Mouse (Mus musculus) monocyte, adult 5-6 weeks (primary cell): Measurements from ENCODE around the gene Cfdp1. TPM values are rescaled to one million over a fixed set of nuclear protein-coding genes. Genes with fewer than 3 reads are reported as not detected.

Source experiments
- ATAC-seq: fragments of 153-309, 156-312 bp; replicated peaks from 2 replicates; pipeline ENCODE4 v1.8.0; 2017; ENCODE audit warnings: mild to moderate bottlenecking; ENCODE audit not compliant: low TSS enrichment, insufficient number of reproducible peaks, severe bottlenecking, poor library complexity, low FRiP score
- total RNA-seq: library from RNA; stranded (forward); fragments of 200-1000, 200-491, 200-594 nt; gene quantifications from 3 replicates; pipeline ENCODE4 v1.2.3, GENCODE M21; 2017

Cfdp1 gene
- 135 to 169 TPM (median 155 TPM) in 3 replicates for total RNA-seq

DNA sequence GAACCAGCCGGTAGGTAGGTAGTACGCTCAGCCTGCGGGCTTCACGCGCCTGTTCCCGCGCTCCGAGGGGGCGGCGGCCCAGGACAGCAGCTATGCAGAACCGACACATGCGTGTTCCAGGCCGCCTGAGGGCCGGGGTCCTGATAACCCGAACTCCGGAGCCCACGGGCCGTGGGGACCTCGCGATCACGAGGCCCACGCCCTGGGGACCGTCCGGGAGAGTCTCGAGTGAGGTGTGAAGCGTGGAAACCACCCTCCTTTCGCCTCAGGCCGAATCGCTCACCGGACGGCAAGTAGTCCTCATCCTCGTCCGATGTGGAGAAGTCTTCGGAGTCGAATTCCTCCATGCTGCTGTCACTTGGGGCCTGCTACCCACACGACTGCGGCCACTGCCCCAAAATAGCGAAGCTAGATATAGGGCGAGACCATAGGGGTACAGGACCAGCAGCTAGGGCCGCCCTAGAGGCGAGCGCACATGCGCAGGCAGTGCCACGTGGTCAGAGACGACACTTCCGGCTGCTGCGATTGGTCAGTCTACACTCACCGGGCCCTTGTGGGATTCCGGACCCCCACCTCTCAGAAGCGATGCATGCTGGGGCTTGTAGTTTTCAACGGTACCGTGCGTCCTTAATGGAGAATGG is at the start of gene Cfdp1:
Gene Cfdp1, minus strand, starts transcription at position 431 of the 641 bp plus-strand sequence.
- ATAC-seq, result peak; percentile 100

DNA sequence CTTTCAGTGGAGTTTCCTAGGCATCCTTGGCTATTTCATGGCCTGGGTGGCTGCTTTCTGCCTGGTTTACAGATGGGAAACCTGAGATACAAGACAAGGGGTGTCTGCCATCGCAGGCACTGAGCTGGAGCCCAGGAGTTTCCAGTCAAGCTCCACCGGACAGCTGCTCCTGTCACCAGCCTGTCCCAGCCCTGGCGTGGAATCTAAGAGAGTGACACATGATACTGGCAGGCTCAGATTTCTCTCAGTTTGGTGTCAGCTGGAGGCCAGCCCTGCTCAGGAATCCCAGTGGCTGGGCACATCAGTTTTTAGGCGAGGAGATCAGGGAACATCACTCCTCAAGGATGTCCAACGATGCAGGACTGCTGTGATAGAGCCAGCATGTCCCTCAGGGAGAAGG is 48.0 kb upstream of the Cfdp1 start:
- no peak for ATAC-seq

DNA sequence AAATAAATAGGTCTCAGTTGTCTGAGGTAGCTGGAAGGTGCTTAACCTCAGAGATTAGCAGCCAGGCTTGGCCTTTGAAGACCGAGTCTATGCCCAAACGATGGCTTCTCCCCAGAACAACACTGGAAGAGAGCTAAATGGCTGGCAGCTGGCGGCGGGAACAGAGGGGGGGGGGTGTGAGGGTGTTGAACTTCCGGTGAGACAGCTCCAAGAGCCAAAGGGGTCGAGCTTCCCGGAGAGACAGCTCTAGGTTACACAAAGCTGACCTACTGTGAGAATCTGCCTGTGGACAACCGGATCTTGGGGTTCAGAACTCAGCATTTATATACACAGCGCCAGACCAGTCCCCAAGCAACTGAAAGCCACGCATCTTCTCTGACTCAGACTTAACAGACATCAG is 44.5 kb upstream of the Cfdp1 start:
- ATAC-seq, result no peak

DNA sequence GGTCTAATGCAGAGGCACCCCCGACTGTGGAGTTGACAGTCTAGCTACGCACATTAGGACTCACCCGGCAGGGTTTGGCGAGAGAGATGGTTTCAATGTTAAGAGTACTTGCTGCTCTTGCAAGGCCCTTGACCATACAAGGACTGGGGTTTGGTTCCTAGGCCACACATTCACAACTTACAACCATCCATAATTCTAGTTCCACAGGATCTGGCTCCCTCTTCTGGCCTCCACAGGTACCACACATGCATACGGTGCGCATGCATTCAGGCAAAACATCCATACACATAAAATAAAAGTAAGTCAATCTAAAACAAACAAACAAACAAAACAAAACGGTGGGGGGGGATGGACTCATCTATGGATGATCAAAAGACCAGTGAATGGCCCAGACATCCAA is 40.9 kb upstream of the Cfdp1 start:
- ATAC-seq, result no peak

DNA sequence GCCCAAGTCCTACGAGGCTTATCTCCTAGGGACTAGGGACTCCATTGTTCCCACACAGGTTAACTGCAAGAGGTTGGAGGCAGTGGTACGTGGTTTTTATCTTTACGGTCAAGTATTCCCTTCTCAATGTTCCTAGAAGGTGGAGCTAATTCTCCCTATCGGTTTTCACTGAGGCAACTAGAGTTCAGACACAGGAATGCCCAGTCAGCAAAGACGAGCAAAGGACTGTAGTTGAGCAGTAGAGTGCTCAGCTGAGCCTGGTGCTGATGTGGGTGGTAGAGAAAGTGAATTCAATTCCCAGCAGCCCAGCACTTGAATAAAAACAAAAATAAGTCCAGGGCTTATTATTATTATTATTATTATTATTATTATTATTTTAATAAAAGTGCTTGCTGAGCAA is 38.5 kb upstream of the Cfdp1 start:
- ATAC-seq, result no peak

DNA sequence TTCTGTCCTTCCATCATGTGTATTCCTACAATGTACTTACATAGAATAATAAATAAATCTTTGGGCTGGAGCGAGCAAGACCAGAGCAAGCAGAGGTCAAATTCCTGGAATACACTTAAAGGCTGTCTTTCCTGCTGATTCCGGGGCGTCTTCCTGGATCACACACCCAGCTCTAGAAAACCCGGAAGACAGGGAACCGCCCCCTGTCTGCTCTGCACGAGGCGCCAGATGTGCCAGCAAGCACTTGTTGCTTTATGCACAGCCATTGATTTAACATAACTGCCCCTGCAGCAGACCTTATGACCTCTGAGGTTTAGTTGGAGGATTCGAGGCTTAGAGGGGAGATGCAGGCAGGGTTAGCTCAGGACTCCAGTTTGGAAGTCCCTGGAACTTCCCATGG is 37.9 kb upstream of the Cfdp1 start:
- no peak for ATAC-seq

DNA sequence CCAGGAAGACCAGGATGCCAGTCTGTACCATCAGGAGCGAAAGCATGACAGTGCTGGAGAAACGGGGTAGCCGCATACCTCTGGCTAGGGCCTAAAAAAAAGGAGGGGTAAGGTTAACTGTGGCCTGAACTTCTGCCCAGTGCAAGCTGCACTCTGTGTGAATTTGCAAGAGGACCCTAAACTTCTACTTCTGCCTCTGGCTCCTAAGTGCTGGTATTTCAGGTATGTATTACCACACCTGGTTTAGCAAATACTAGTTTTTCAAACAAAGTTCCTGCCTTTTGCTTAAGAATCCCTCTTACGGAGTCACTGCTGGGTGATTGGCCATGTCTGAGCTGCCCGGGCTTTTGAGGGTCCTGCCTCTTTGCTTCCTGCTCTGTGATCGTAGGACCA is 36.8 kb upstream of the Cfdp1 start:
- ATAC-seq, result no peak

DNA sequence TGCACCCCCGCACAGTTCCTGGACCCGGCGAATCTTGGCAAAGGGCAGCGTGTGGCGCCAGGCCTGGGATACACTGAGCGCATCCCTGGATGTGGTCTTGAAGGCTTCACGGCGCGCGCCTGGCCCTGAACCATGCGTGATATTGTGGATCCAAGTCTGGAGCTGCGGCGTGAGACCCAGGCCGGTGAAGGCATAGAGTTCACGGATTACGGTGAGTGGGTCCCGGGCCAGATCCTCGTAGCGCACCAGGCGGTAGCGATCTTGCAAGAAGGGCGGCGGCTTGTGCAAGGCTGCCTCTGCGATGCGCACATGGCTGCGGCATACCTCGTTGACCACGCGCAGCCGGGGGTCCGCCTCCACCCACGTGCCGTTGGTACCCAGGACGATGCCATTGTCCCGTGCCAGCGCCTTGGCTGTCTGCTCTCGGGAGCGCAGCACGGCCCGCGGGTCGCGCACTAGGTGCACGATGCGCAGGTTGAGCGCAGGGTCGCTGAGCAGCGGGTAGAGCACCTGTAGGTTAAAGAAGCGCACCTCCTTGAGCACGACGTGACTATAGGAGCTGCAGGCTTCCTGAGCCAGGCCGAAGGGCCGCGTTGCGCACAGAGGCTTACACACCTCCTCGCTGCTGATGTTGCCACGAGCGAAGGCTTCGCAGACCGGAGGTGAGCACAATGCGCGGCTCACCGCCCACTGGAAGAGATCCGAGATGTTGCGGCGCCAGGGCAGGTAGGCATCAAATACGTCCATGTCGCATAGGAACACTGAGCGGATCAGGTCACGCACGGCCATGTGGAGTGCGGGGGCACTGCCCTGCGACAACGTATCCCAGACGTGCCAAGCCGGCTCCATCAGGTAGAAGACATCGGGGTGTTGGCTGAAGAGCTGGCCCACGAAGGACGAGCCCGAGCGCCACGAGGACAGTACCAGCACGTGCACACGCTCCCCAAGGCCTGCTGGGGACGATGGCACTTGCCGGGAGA is 36.1 kb upstream of the Cfdp1 start:
- ATAC-seq, result no peak

DNA sequence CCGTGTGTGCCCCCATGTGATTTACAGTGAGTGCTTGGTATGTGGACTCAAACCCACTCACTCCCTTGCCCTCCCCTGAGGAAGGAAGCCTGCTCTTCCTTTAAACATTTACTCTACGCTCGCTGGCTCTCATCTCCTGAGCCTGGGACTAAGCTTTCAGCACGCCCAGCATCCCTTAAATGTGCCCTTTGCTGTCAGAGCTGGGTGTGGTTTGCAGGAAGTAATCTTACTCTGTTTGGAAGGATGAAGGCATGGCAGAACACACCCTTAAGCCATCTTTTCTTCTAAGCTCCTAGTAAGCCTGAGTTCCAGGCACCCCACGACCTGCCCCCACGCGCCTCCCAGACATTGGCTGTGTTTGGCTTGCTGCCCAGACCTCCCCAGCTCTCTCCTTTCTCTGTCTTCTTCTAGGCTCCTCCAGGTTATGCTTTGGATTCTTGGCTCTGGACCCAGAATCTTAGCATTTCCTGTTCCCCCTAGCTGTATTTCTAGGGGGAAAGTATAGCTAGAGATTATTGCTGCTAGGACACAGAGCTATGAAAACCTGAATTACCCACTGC is 34.1 kb upstream of the Cfdp1 start:
- no peak for ATAC-seq

DNA sequence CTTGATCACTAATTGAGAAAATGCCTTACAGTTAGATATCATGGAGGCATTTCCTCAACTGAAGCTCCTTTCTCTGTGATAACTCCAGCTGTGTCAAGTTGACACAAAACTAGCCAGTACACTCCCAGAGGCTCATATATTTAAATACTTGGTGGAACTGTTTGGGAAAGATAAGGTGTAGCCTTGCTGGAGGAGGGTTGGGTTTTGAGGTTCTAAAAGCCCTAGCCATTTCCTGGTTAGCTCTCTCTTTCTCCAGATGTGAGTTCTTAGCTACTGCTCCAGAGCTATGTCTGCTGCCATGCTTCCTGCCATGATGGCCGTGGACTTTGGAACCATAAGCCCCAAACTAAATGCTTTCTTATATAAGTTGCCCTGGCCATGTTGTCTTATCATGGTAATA is 33.4 kb upstream of the Cfdp1 start:
- no peak for ATAC-seq

DNA sequence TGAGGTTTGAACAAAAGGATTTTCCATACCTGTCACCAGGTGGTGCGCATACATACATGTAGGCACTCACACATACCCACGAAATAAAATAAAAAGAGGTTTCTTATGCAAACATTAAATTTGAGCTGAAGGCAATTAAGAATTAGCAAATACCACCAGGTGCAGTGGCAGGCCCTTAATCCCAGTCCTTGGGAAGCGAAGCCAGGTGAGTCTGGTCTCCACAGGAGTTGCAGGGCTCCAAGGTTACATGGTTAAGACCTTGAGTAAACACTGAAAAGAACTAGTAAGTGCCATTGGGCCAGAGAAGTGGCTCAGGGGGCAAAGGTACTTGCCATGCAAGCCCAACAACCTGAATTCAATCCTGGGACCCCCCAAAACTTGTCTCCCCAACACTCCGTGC is 29.5 kb upstream of the Cfdp1 start:
- ATAC-seq, result no peak

DNA sequence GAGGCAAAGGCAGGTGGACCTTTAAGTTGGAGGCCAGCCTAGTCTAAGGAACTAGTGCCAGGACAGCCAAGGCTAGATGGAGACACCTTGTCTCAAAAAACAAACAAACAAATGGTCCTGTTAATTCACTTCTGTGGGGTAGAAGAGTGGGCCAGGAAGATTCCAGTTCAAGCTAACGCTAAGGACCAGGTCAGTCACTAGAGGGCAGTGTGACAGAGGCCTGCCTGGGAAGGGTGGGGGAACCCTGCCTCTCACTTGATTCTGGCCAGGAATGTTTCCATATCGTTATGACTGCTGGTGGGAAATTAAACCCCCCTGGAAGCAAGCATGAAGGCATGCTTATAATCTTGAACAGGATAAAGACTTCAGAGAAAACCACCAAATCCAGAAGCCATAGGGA is 27.5 kb upstream of the Cfdp1 start:
- ATAC-seq, result peak; percentile 62; the same call in 1 of the 2 replicates

DNA sequence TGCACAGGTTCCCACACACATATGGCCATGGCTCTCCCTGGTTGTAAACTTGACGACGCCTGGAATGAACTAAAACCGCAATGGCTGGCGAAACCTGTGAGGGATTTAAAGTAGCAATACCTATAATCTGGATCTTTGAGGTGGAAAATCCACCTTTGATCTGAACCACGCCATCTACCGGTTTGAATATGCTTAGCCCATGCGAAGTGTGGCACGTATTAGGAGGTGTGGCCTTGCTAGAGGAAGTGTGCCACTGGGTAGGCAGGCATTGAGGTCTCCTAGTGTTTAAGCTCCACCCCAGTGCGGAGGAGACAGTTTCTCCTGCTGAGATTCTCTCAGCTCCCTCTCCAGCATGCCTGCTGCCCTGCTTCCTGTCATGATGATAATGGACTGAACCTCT is 23.6 kb upstream of the Cfdp1 start:
- ATAC-seq, result no peak

DNA sequence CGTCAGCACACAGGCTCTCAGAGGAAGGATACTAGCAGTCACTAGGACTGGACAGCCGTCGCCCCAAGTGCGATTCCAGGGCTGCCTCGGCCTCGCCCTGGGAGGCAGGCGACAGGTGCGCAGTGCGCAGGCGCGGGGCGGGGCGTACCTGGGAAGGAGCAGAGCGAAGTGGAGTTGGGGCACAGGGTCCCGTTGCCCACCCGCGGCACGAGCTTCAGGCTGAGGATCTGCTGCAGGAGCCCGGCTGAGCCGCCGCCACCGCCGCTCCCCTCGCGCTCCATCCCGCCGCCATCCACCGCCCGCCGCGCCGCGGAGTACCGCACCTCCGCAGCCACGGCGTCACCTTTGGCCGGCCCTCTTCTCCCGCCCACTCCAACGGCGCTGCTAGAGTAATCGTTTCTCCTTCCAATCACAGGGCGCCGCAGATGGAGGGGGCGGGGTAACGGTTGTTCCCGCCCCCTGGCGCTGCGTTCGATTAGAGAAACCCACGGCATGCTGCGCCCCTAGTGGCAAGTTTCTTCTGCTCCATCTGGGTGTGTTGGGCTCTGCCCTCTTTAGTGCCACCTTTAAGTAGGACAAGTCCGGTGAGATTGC is 22.4 kb upstream of the Cfdp1 start, which contains the start of gene Tmem170:
Gene Tmem170, minus strand, starts transcription at position 396 of the 594 bp plus-strand sequence.
- ATAC-seq, result peak; percentile 99

DNA sequence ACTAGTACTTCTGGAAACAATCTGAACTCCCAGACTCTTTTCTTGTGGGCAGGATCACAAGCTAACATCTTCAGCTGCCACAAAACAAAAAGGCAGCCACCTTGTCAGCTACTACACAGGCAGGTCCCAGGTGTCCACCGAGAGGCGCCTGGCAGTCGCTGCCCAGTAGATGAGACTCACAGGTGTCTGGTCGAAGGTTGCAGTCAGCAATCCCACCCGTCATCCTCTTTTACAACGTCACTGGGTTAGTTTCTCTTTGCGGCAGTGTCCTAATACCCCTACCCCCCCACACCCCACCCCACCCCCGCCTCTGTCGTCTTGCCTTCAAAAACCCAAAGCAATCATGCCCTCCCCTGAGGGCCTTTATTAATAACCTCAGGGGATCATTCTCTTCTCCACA is 21.7 kb upstream of the Cfdp1 start:
- no peak for ATAC-seq

DNA sequence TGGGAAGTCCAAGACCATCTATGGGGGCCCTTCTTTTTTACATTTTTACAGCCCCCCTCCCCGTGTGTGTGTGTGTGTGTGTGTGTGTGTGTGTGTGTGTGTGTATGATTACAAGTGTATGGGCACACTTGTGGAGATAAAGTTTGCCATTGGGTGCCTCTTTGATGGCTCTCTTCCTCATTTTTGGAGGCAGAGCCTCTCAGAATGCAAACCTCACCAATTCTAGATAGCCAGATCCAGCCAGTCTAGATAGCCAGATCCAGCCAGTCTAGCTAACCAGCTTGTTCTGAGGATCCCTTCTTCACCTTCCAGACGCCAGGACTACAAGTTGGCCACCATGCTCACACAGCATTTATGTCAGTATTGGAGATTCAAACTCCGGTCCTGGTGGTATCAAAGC is 17.2 kb upstream of the Cfdp1 start:
- ATAC-seq, result no peak

DNA sequence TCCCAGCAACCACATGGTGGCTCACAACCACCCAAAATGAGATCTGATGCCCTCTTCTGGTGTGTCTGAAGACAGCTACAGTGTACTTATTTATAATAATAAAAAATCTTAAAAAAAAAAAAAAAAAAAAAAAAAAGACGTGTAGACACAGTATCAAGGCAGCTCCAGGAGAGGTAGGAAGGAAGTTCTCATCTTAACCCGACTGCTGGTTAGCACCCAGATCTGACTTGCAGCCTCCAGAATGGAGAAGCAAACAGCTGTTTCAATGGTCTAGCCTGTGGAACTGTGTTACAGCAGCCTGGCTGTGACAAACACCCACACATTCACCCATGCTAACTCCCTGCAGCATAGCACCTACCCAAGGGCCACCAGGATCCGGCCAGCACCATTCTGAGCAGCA is 16.3 kb upstream of the Cfdp1 start:
- ATAC-seq, result no peak

DNA sequence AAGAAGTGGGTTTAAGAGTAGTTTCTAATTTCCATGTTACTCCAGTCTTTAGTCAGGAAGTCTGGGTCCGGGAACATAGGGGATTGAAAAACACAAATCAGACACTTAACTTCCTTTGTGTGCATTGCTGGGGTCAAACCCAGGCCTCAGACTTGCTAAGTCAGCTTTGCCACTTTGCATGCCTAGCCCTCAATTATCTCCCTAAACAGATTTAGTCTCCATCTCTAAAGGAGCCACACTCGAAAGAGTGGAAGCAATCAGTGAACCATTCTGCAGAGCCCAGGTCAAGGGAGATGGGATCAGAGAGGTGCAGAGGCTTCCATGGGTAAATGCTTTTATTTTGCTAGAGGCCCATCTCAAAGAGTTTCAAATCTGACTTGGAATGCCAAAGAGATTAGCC is 14.6 kb upstream of the Cfdp1 start:
- ATAC-seq, result no peak

DNA sequence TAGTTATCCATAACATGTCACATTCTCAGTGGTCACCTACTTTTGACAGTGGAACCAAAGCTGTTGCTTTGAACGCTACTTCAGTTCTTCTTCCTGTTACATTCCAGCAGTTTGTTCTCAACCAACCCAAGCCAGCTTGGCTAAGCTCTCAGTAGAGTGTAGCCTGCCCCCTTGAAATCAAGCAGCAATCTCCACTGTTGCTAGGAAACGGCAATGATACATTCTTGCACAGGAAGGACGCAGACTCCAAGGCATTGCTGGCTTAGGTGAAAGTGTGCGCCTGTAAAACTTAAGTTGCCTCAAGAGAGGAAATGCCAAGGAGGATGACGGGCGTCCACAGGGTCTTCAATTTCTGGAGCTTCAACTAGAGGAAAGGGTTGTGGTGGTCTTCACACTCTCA is 11.8 kb upstream of the Cfdp1 start:
- no peak for ATAC-seq
